ENCODE assay signal across 8 mouse cellular contexts in the genomic region with DNA sequence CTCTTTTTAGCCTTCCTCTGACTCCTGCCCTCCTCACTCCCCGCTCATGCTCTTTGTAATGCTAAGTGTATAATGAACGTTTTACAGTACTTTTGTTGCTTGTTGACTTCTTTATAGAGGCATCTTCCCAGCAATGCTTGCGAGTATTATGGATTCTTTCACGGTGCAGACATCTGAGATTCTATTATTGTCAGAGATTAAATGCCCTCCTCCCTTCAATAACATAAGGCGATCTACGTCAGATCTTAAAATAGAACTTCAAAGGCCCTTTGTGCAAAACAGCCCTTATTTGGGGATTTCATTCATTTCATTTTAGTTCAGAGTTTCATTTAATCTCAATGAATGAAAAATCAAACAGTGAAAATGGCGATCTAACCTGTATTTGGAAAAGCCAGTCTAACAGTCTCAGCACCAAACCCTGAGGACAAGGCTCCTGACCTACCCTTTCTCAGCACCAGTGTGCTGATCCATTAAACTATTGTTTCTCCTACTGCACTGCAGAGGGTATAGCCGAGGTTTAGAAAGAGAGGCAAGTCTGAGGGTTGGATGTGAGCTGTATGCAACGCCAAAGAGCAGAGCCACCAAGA.
A peak's percentile ranks its signal among the peaks of the same experiment; 100 is the strongest.
DNase-seq lines count a peak whose midpoint lies in the region; ATAC-seq and TF ChIP-seq lines count a peak whose summit lies in the region.

No protein-coding gene starts in this region.

- H3K27me3 ChIP-seq in cerebellum, adult 2 months (ENCODE audit: control insufficient read depth, insufficient read depth, low read length), result no peaks in the 10 kb centered on the region
- no peaks in the 10 kb centered on the region for H3K27me3 ChIP-seq in intestine, postnatal 0 days (replicated peaks; ENCODE audit: control insufficient read depth, insufficient read depth, low read length)

- peak overlapping the region; percentile 32; the same call in 1 of the 2 replicates for H3K9ac ChIP-seq in intestine, postnatal 0 days (ENCODE audit: low read depth, low read length)

- peak overlapping the region; percentile 65 for H3K4me3 ChIP-seq in cerebellum, adult 2 months (replicated peaks; ENCODE audit: insufficient read depth, low read depth, low read length)
- H3K4me3 ChIP-seq in intestine, postnatal 0 days (ENCODE audit: low read depth, low read length), result peak overlapping the region; percentile 51

- peak in 1 of 2 experiments; percentile 17 for DNase-seq in cerebellum, adult 2 months
- no peak for DNase-seq in cerebellum, adult 9-11 months
- peak; percentile 23 for DNase-seq in retina, postnatal 7 days (ENCODE audit: low read depth, low spot score)
- DNase-seq in retina, embryonic 14.5 days (ENCODE audit: low spot score), result no peak
- peak; percentile 21 for DNase-seq in neural tube, embryonic 10.5 days (ENCODE audit: extremely low spot score, low spot score)
- no peak for DNase-seq in spleen, postnatal 14 days (ENCODE audit: low spot score in 2 of 2)
- no peak for DNase-seq in cerebellum, adult 8-10 months

- H3K4me2 ChIP-seq in intestine, postnatal 0 days (replicated peaks; ENCODE audit: low read depth), result peak overlapping the region; percentile 68

- WGBS in cerebellum, adult 2 months, result 2% methylated on average over 9 of the region's 9 CpGs
- 2% methylated on average over 9 of the region's 9 CpGs for WGBS in intestine, postnatal 0 days

- no peak for TF ChIP-seq POLR2A in cerebellum, adult 2 months (IDR thresholded peaks at IDR 0.05; ENCODE audit: borderline replicate concordance, insufficient read depth, low read length)

- peaks cover 3% of the 10 kb centered on the region for H3K4me1 ChIP-seq in cerebellum, adult 2 months (ENCODE audit: control insufficient read depth, insufficient read depth, low read length)
- no peaks in the 10 kb centered on the region for H3K4me1 ChIP-seq in intestine, postnatal 0 days (replicated peaks; ENCODE audit: control insufficient read depth, insufficient read depth, low read length)

- no peak for TF ChIP-seq CTCF in cerebellum, adult 2 months (IDR thresholded peaks at IDR 0.05; ENCODE audit: borderline replicate concordance, insufficient read depth, low read depth, low read length)
- no peak for TF ChIP-seq CTCF in intestine, postnatal 0 days (IDR thresholded peaks at IDR 0.05; ENCODE audit: low read depth)

- peak; percentile 78 for ATAC-seq in intestine, postnatal 0 days

- peak overlapping the region; percentile 89 for H3K27ac ChIP-seq in cerebellum, adult 2 months (ENCODE audit: insufficient read depth, low read length)
- H3K27ac ChIP-seq in intestine, postnatal 0 days (ENCODE audit: low read depth, low read length), result peak overlapping the region; percentile 42; the same call in 1 of the 2 replicates

- H3K9me3 ChIP-seq in intestine, postnatal 0 days (ENCODE audit: control insufficient read depth), result no peaks in the 10 kb centered on the region

- H3K36me3 ChIP-seq in intestine, postnatal 0 days (ENCODE audit: control insufficient read depth, insufficient read depth), result no peaks in the 10 kb centered on the region

Comparison
In these comparisons a context has a peak if more than half of its experiments do, and no peak if none do; other contexts are left out.
1. DNase-seq: peak in retina, postnatal 7 days (single experiment) and neural tube, embryonic 10.5 days (single experiment); none in cerebellum, adult 9-11 months (single experiment), retina, embryonic 14.5 days (single experiment), spleen, postnatal 14 days (0 of 2) and cerebellum, adult 8-10 months (single experiment).